Mouse (Mus musculus) embryo, embryonic 10 days (tissue): ENCODE results near the gene Ttc16.

Experiments
- DNase-seq: peaks from one replicate; pipeline ENCODE4 v3.0.0-alpha.2; 2015; ENCODE audit warnings: low spot score

The Ttc16 gene

DNA sequence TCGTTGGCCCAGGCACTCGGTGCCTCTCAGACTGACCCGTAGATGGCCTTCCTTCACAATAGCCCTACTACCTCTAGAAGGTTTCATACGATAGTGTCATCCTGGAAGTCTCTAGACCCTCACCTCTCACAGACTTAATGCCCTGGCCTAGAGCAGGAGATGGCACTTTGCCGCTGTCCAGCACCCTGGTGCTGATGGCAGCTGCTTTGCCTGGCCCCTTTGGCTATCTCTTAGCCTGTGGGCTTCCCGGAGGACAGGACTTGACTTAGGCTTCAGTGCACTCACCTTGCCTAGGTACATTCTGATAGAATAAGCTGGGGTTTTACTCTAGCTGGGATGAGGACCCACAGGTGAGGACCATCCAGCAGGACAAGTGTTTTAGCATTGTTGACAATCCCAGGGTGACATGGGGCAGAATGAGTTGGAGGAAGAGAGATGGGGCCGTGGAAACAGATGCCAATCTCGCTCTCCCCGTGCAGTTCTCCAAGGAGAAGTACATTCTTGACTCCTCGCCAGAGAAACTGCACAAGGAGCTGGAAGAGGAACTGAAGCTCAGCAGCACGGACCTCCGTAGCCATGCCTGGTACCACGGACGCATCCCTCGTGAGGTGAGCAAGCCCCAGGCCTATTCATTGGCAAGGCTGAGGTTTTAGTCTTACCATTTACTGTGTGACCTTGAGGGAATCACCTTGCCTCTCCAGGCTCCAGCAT, 31.0 kb downstream of the Ttc16 start:
- peak; percentile 44 for DNase-seq

- DNase-seq, result peak; percentile 79
Observed at GRCm38 (mm10) chr2:32742173-32742531, 33.3 kb downstream of the Ttc16 start.

DNA sequence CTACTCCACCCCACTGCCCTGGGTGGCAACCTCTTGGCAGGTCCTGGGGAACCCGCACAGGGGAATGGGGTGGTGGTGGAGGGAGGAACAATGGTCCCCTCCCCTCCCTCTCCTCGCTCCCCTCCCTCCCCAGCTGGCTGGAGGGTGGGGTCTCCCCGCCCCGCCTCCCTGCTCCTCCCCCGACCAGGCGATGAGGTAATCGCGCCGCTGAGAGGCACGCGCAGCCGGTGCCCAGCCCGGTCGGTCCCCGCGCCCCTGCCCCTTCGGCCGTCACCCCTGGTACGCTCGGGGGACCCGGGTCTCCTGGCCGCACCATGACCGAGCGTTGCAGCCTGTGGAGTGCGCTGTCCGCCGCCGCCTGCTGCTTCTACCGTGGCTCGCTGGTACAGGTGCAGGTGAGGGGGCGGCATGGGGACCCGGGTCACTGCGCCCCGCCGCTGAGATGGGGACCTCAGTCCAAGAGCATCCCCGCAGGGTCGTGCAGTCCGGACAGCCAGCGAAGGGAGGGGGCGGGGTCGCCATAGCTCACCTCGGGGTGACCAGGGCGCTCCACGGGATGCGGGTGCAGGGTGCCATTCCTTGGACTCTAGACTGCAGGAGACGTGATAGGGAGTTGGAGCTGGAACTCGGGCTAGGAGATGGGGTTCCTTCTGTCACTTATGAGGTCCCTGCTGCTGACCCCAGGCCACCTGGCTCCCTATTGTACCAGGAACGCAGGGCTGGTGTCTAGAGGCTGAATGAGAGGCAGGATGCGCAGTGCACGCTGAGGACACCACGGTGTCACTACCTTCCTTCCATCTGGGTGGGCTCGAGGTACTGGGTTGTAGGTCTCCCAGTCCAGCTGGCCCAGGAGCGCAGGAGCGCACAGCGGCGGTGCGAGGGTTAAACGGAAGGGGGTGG, 33.9 kb downstream of the Ttc16 start:
- DNase-seq, result peak; percentile 51

DNA sequence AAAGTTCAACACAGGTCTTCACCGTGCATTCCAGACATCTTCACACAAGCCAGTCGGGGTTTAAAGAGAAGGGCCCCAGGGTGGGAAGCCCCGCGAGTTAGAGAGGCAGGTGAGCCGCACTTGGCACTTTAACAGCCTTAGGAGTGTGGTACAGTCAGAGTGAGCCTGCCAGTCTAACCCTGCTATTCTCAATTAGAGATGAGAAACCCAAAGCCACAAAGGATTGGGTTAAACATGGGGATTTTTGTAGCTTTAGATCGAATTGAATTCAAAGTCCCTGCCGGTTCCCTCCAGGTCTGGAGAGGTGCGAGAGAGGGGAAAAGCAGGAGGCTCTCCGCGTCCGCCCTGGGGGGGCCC, 34.5 kb downstream of the Ttc16 start, which contains the start of gene 6330409D20Rik:
TSS of gene 6330409D20Rik (minus strand) at position 101 of the 357 bp plus-strand sequence.
- no peak for DNase-seq

- no peak for DNase-seq
Observed at GRCm38 (mm10) chr2:32739311-32739710, 36.1 kb downstream of the Ttc16 start.

GRCm38 (mm10) chr2:32737008-32737407, 38.4 kb downstream of the Ttc16 start:
- no peak for DNase-seq

DNA sequence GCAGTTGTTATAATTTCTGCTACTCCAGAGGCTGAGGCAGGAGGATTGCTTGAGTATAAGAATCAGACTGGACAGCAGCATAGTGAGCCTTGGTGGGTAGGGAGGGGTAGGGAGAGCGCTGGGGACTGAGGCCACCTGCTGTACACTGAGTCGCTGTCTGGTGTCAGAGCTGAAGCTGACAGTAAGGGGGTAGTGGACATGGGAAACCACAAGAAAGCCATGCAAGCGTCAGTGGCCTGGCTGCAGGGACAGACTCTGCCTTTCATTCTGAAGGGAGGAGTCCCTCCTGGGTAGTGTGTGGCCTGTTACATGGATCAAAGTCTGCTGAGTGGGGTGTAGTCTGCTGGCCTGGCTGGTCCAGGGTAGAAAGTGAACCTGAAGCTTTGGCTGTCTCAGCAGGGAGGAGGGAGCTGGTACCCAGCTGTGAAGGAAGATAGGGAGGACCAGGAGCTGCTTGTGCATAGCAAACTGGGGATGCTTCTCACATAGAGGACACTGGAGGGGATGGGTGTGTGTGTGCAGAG, 39.1 kb downstream of the Ttc16 start:
- no peak for DNase-seq

DNA sequence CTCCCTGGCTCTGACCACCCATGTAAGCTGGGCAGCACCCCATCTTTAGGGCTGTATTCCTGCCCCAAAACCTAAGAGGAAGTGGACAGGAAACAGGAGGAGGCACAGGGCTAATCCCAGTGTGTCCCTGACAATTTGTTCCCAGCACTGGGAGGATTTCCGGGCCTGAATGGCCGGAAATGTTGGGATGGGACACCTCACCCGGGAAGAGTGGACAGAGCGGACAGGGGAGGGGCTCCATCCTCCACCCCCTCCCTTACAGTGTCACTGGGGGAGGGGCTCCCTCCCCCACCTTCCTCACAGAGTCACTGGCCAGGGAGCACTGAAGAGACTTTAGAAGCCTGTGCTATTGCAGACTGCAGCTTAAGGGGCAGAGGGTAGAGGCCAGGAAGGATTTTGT, 40.5 kb downstream of the Ttc16 start:
- no peak for DNase-seq

DNA sequence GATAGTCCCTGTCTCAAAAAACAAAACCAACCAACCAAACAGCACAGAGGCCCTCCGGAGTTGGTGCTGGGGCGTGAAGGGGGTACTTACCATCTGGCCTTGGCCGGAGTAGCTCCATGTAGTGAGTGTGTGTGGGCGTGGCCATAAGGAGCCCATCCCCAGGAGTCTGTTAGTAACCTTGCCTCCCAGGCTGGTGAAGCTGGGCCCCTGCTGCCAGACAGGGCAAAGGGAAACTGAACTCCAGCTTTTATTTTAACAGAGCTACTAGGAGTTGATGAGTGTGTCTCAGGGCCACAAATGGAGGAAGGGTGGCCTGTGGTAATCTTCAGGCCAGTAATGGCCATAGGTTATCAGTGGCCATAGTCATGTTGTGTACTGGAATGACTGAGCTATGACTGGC, 41.0 kb downstream of the Ttc16 start:
- peak; percentile 31 for DNase-seq

DNA sequence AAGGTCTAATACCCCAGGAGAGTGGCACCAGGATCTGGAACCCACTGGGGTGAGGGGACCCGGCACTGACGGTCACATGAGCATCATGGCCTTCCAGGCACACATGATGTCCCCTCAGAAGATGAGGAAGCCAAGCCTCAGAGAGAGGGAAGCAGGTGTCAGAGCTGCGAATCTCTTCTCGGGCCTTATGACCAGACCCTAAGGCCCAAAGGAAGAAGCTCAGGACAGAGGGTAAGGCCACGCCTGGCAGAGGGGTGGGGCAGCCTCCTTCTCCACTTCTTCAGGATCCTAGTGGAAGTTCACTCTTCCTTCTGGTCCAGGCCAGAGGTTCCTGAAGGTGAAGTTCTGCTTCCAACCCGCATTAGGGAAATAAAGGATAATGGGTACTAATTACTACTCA, 42.7 kb downstream of the Ttc16 start:
- no peak for DNase-seq

DNA sequence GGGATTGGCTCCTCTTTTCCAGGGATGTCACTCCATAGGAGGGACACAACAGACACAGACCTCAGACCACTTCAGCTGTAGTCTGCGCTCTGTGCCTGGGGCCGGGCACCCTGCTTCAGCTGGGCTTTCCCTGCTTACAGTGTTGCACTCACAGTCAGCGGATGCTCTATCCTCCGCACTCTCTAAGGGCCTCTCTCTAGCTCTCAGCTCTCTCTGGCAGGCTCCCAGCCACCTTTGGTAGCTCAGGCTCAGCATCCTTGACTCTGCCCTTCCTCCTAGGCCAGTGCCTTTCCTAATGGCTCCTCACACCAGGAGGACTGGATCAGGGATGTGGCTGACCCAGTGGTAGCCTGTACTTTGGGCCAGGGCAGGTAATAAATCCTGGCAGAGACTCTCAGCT, 43.5 kb downstream of the Ttc16 start:
- no peak for DNase-seq

DNA sequence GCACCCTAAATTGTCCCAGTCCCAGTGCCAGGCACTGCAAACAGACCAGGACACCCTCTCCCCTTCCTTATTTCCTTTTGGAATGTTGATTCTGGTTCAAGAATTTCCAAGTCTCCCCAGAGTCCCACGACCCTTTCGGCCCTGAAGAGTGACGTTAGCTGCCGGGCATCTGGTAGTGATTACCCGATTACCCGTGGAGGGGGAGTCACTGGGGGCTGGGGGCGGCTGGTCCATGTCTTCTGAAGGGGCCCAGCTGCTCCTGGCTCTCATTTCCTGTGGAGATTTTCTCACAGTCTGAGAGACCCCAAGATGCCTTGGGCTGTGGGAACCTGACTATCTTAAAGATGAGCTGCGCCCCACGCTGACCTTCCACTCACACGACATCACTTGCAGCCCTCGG, 44.6 kb downstream of the Ttc16 start:
- DNase-seq, result peak; percentile 81

GRCm38 (mm10) chr2:32729547-32729946, 45.9 kb downstream of the Ttc16 start:
- DNase-seq, result no peak

DNA sequence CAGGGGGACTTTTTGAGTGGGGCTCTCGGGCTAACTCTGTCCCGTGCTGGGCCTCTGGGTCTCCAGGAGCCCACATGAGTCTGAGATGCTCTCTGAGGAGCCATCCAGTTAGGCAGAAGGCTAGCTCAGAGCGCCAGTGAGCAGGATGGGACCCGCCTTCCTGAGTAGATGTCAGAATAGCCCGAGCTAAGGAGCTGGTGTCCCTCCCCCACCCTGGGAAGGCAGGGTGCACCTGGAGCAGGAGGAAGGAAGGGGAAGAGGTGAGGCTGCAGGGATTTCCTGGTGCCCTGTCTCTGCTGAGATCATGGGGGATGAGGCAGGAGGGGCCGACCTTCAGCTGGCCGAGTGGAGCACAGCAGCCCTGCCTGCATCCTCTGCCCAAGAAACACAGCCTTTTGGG, 47.0 kb downstream of the Ttc16 start:
- no peak for DNase-seq

DNA sequence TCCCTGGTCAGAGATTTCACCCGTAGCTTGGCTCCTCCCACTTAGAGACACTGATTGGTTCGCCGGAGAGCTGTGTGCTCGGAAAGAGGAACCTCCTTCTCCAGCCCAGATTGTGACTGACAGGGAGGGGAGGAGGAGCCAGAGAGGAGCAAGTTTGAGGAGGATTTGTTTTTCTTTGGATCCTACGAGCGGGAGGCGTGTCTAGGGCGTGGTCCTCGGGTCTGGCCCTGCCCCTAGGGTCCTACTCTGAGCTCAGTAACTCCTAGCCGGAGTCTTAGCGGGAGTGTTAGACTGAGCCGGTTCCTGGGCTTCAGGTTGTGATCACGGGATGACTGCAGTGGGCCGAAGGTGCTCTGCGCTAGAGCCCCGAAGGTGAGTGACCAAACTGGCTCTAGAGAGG, 48.0 kb downstream of the Ttc16 start:
- peak; percentile 99 for DNase-seq

- DNase-seq, result no peak
Observed at GRCm38 (mm10) chr2:32724832-32725790, 50.3 kb downstream of the Ttc16 start.

DNA sequence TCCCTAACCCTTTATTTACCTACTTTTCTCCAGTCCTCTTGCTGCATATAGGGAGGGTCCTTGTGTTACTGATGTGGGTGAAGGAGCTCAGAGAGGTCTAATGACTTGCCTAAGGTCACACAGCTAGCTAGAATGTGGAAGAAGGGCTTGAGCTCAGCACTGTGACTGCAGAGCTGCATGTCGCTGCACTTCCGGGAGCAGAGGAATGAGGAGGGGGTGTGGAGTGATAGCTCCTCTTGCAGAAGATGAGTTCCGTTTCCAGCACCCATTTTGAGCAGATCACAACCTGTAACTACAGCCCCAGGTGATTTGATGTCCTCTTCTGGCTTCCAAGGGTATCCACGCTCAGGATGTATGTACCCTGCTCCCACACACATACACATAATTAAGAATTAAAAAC, 51.3 kb downstream of the Ttc16 start:
- DNase-seq, result no peak

DNA sequence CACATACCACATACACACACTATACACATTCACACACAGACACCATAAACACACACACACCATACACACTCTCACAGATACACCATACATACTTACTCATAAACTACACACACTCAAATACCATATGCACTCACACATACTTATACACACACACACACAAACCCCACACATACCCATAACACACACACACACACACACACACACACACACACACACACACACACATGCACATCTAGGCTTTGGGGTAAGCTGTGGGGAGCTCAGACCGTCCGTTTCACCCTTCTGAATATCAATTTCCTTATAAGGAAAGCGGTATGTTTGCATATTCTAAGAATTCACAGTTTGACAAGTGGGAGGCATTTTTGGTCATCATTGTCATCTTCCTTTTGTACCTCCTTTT, 52.9 kb downstream of the Ttc16 start:
- no peak for DNase-seq

- no peak for DNase-seq
Observed at GRCm38 (mm10) chr2:32722046-32722445, 53.4 kb downstream of the Ttc16 start.

DNA sequence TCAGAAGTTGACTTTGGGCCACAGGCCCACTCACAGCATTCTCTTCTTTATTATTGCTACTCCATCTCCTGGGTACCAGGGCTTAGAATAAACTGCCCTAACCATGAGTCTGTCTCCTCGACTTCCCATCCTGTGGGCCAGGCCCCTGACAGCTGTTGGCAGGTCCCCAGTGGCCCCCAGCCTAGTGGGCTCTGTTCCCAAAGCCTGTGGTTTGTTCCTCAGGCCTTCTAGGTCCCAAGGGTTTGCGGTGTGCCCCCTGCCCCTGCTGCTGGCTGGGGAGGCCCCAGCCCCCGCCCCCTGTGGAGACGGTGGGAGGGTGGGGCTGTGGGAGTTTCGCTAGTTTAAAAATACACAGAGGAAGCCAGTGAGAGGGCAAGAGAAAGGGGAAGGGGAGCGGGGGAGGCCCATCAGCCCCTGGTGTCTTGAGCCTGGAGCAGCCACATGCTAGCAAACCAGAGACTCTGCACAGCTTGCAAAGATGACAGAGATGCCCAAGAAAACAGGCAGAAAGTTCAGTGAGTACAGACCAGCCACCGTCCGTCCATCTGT, 54.7 kb downstream of the Ttc16 start, which contains the start of gene Sh2d3c:
TSS of gene Sh2d3c (plus strand) at position 375 of the 549 bp plus-strand sequence.
- no peak for DNase-seq

GRCm38 (mm10) chr2:32720053-32720452, 55.4 kb downstream of the Ttc16 start:
- DNase-seq, result no peak

DNA sequence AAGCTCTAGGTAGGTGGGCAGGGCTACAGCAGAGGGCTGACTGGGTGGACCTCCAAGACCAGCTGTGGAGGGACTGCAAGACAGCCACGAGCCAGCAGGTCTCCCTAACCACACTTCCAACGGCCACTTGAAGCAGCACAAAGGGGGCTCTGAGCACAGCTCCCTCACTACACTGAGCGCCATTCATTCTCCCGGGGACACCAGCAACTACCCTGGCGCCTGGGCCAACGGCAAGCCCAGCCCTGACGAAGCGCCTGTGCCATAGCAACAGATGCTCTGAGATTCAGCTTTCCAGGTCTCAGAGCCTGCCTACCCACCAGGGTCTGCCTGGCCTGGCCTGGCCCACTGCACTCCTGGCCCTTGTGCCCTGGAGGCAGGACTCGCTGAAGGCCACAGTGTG, 56.7 kb downstream of the Ttc16 start:
- DNase-seq, result no peak
